Mouse (Mus musculus): ENCODE measurements around the gene Sf3a2. TPM values are rescaled to one million over a fixed set of nuclear protein-coding genes. Genes with fewer than 3 reads are reported as not detected.
"Not testable (repeated sequence)": the region's sequence is repeated elsewhere in the genome, so short reads cannot be mapped to it uniquely, and the experiment has no call there.

Gene Sf3a2
- total RNA-seq, 2 experiments from 2014 or later, result 43.9 to 50.3 TPM

GRCm38 (mm10) chr10:80797186-80798149 is 530 bp upstream of the Sf3a2 start:
- no peak for DNase-seq (ENCODE audit: low spot score in 2 of 2)

GRCm38 (mm10) chr10:80799070-80799566 is 1.1 kb downstream of the Sf3a2 start:
- no peak for DNase-seq (ENCODE audit: low spot score in 2 of 2)
- intact Hi-C loops (cut with DNase I), result loop anchor here (2.0 kb wide), 1 partner anchor 44 kb away; the partner anchor contains the start of gene Dot1l

More at GRCm38 (mm10) chr10:80797186-80798149, 530 bp upstream of the Sf3a2 start:
- intact Hi-C loops (cut with DNase I), result loop anchor here (2.0 kb wide), 1 partner anchor 43 kb away; the partner anchor contains the start of gene Dot1l

GRCm38 (mm10) chr10:80802204-80802912 is 4.4 kb downstream of the Sf3a2 start:
- no peak for DNase-seq (ENCODE audit: low spot score in 2 of 2)
- intact Hi-C loops (cut with DNase I), result no loop called here

GRCm38 (mm10) chr10:80802996-80803395 is 5.0 kb downstream of the Sf3a2 start:
- intact Hi-C loops (cut with DNase I), result no loop called here
- DNase-seq (ENCODE audit: low spot score in 2 of 2), result no peak

- DNase-seq (ENCODE audit: low spot score in 2 of 2), result no peak
- intact Hi-C loops (cut with DNase I), result no loop called here
These were observed 6.3 kb downstream of the Sf3a2 start for GRCm38 (mm10) chr10:80804340-80804739.

GRCm38 (mm10) chr10:80804916-80805315 is 6.9 kb downstream of the Sf3a2 start, which contains the start of gene Amh:
Gene Amh, plus strand, starts transcription at chr10:80805243.
- DNase-seq (ENCODE audit: low spot score in 2 of 2), result no peak
- intact Hi-C loops (cut with DNase I), result no loop called here

GRCm38 (mm10) chr10:80805322-80805721 is 7.3 kb downstream of the Sf3a2 start:
- DNase-seq (ENCODE audit: low spot score in 2 of 2), result no peak
- intact Hi-C loops (cut with DNase I), result no loop called here

GRCm38 (mm10) chr10:80805925-80806324 is 7.9 kb downstream of the Sf3a2 start:
- intact Hi-C loops (cut with DNase I), result no loop called here
- DNase-seq (ENCODE audit: low spot score in 2 of 2), result peak; percentile 67 to 70

GRCm38 (mm10) chr10:80806341-80807056 is 8.5 kb downstream of the Sf3a2 start:
- DNase-seq (ENCODE audit: low spot score in 2 of 2), result no peak
- intact Hi-C loops (cut with DNase I), result no loop called here

GRCm38 (mm10) chr10:80807057-80807627 is 9.1 kb downstream of the Sf3a2 start:
- DNase-seq (ENCODE audit: low spot score in 2 of 2), result peak; percentile 90 to 95
- intact Hi-C loops (cut with DNase I), result no loop called here

- intact Hi-C loops (cut with DNase I), result no loop called here
- DNase-seq (ENCODE audit: low spot score in 2 of 2), result no peak
These were observed 10.3 kb downstream of the Sf3a2 start for GRCm38 (mm10) chr10:80808099-80808984.

GRCm38 (mm10) chr10:80808985-80809632 is 11.1 kb downstream of the Sf3a2 start:
- intact Hi-C loops (cut with DNase I), result no loop called here
- DNase-seq (ENCODE audit: low spot score in 2 of 2), result peak in 1 of 2 experiments; percentile 66

GRCm38 (mm10) chr10:80810084-80810483 is 12.1 kb downstream of the Sf3a2 start:
- intact Hi-C loops (cut with DNase I), result no loop called here
- no peak for DNase-seq (ENCODE audit: low spot score in 2 of 2)

- intact Hi-C loops (cut with DNase I), result no loop called here
- DNase-seq (ENCODE audit: low spot score in 2 of 2), result no peak
These were observed 14.5 kb downstream of the Sf3a2 start for GRCm38 (mm10) chr10:80812391-80813041.

GRCm38 (mm10) chr10:80813366-80813765 is 15.4 kb downstream of the Sf3a2 start, which contains the start of gene Jsrp1:
Gene Jsrp1, minus strand, starts transcription at chr10:80813498.
- intact Hi-C loops (cut with DNase I), result no loop called here
- no peak for DNase-seq (ENCODE audit: low spot score in 2 of 2)

- intact Hi-C loops (cut with DNase I), result no loop called here
- no peak for DNase-seq (ENCODE audit: low spot score in 2 of 2)
These were observed 16.8 kb downstream of the Sf3a2 start for GRCm38 (mm10) chr10:80814800-80815199.

GRCm38 (mm10) chr10:80816303-80816702 is 18.3 kb downstream of the Sf3a2 start:
- intact Hi-C loops (cut with DNase I); DNase-seq (ENCODE audit: low spot score in 2 of 2): not testable (repeated sequence)

Measured in left cerebral cortex, postnatal 25 days (tissue).